Mouse (Mus musculus) myocyte (in vitro differentiated cells): ENCODE results near the gene Ppp1r37.

ENCODE experiments used
- CEBPB ChIP-seq: IDR thresholded peaks from 2 replicates; pipeline ENCODE4 v1.6.1; 2011; ENCODE audit warnings: mild to moderate bottlenecking, moderate library complexity; ENCODE audit not compliant: poor library complexity, insufficient read depth, severe bottlenecking
- E2F4 ChIP-seq: IDR thresholded peaks from one replicate; pipeline ENCODE4 v1.6.1; 2011; ENCODE audit warnings: mild to moderate bottlenecking, control low read depth, moderate library complexity; ENCODE audit not compliant: insufficient read depth
- MAX ChIP-seq: IDR thresholded peaks from one replicate; pipeline ENCODE4 v1.6.1; 2011; ENCODE audit warnings: low read depth, mild to moderate bottlenecking, control low read depth
- MYOG ChIP-seq, 3 experiments: IDR thresholded peaks; one replicate each; pipeline ENCODE4 v1.6.1; 2011; ENCODE audit warnings: control low read depth in 2 of 3, low read depth in 2 of 3, mild to moderate bottlenecking in 2 of 3; ENCODE audit not compliant: insufficient read length in 2 of 3, control insufficient read depth in 1 of 3, insufficient read depth in 1 of 3
- POLR2A ChIP-seq: IDR thresholded peaks from one replicate; pipeline ENCODE4 v1.6.1; 2011; ENCODE audit warnings: low read depth, mild to moderate bottlenecking, control low read depth, moderate library complexity; ENCODE audit not compliant: insufficient read length
- POLR2AphosphoS2 ChIP-seq: IDR thresholded peaks from one replicate; pipeline ENCODE4 v1.6.1; 2011; ENCODE audit warnings: low read depth, control low read depth; ENCODE audit not compliant: insufficient read length
- REST ChIP-seq: IDR thresholded peaks from one replicate; pipeline ENCODE4 v1.6.1; 2011; ENCODE audit warnings: mild to moderate bottlenecking, control low read depth, moderate library complexity; ENCODE audit not compliant: insufficient read depth, insufficient read length
- SRF ChIP-seq: IDR thresholded peaks from one replicate; pipeline ENCODE4 v1.6.1; 2011; ENCODE audit warnings: low read depth; ENCODE audit not compliant: control insufficient read depth, insufficient read length
- TCF12 ChIP-seq: IDR thresholded peaks from one replicate; pipeline ENCODE4 v1.6.1; 2011; ENCODE audit warnings: mild to moderate bottlenecking, control low read depth; ENCODE audit not compliant: poor library complexity, insufficient read depth, severe bottlenecking
- USF1 ChIP-seq: IDR thresholded peaks from one replicate; pipeline ENCODE4 v1.6.1; 2011; ENCODE audit warnings: low read depth, mild to moderate bottlenecking, control low read depth, moderate library complexity

- TF ChIP-seq CEBPB (no peak), E2F4 (no peak), POLR2A (no peak), MYOG (IDR thresholded peaks at IDR 0.05; ENCODE audit: control insufficient read depth in 1 of 3, insufficient read depth in 1 of 3, insufficient read length in 2 of 3, low read depth in 2 of 3) (no peak), TCF12 (no peak), USF1 (no peak), MAX (no peak), POLR2AphosphoS2 (no peak), SRF (no peak), REST (no peak)
Measured at GRCm38 (mm10) chr7:19560491-19561260, 2.2 kb downstream of the Ppp1r37 start.
